Mouse (Mus musculus) left cerebral cortex, postnatal 36 days (tissue): ENCODE measurements around the gene Ttll1. TPM values are rescaled to one million over a fixed set of nuclear protein-coding genes. Genes with fewer than 3 reads are reported as not detected.

Source experiments
- DNase-seq, 2 experiments: peaks; one replicate each; pipeline ENCODE4 v3.0.0; 2021 to 2022; ENCODE audit warnings: low spot score in 2 of 2, mixed read lengths in 1 of 2
- intact Hi-C: fragments of 180-260 bp; cut with DNase I; formaldehyde crosslinking; loops from one replicate; pipeline ENCODE4 v1.15.1; 2025
- total RNA-seq, 2 experiments: library from RNA; stranded (reverse); gene quantifications; 2 replicates each; pipeline ENCODE4 v1.2.3; 2021

Gene Ttll1
- total RNA-seq, 2 experiments from 2014 or later = 49.7 to 52.3 TPM

GRCm38 (mm10) chr15:83491891-83492290, 18.8 kb downstream of the Ttll1 start:
- no peak for DNase-seq
- intact Hi-C loops = no loop called here

DNA sequence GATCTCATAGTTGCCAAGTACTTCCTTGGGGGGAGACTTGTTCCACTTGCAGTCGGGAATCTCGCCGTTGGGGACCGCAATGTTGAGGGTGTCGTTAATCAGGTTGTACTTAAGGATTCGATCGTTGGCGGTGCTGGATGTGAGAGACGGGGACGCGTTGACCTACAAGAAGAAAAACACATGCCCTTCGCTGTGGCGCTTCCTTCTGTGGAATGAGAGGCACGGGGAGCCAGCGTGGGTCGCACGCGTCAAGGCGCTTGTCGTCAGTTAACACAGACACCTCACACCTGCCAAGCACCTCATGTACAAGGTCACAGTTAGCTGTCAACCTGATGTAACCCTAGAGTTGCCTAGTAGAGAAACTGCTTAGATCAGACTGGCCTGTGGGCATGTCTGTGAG, 21.2 kb downstream of the Ttll1 start:
- DNase-seq = no peak
- intact Hi-C loops = no loop called here

- DNase-seq = peak in 1 of 2 experiments; percentile 26
- intact Hi-C loops = no loop called here
These were observed 23.1 kb downstream of the Ttll1 start for GRCm38 (mm10) chr15:83487477-83488115.

GRCm38 (mm10) chr15:83484311-83484710, 26.4 kb downstream of the Ttll1 start:
- intact Hi-C loops = no loop called here
- DNase-seq = no peak

DNA sequence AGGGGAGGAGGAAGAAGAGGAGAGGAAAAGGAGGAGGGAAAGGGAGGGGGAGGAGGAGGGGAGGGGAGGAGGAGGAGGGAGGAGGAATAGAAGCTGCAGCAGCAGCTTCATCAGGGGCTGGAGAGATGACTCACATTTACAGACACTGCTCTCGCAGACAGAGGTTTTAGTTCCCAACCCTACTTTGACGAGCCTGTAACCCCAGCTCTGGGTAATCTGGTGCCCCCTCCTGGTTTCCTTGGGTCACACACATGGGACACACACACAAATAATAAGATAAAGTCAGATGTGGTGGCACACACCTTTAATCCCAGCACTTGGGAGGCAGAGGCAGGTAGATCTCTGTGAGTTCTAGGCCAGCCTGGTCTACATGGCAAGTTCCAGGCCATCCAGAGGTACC, 27.2 kb downstream of the Ttll1 start:
- DNase-seq = no peak
- intact Hi-C loops = no loop called here

DNA sequence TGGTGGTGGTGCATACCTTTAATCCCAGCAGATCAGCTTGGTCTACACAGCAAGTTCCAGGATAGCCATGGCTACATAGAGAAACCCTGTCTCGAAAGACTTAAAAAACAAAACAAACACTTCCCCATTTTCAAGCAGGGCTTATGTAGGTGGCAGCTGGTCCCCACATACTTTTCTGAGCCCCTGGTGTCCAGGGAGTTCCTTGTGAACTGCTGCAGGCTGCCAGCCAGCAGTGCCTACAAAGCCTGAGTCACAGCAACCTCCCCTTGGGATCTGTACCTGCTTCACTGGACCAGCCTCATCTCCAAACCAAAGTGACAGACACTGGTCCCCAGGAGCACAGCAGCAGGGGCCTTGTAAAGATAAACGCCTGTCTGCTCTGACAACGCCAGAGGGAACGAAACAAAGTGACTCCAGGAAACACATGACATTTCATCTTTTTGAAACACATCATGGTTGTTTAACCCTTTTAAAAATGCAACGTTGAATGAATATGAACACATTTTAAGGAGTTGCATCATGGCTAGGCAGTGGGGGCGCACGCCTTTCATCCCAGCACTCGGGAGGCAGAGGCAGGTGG, 28.0 kb downstream of the Ttll1 start:
- intact Hi-C loops = no loop called here
- DNase-seq = no peak

- no peak for DNase-seq
- intact Hi-C loops = no loop called here
These were observed 29.4 kb downstream of the Ttll1 start for GRCm38 (mm10) chr15:83481236-83481780.

DNA sequence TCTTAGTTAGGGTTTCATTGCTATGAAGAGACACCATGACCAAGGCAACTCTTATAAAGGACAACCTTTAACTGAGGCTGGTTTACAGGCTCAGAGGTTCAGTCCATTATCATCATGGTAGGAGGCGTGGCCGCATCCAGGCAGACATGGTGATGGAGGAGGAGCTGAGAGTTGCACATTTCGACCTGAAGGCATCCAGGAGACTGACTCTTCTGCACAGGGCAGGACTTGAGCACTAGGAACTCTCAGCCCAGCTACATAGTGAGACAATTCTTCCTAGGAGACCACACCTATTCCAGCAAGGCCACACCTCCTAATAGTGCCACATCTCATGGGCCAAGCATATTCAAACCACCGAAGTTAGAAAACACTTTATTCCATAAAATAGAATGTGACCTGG, 30.9 kb downstream of the Ttll1 start:
- intact Hi-C loops = no loop called here
- DNase-seq = no peak

- intact Hi-C loops = no loop called here
- no peak for DNase-seq
These were observed 32.6 kb downstream of the Ttll1 start for GRCm38 (mm10) chr15:83478096-83478495.

DNA sequence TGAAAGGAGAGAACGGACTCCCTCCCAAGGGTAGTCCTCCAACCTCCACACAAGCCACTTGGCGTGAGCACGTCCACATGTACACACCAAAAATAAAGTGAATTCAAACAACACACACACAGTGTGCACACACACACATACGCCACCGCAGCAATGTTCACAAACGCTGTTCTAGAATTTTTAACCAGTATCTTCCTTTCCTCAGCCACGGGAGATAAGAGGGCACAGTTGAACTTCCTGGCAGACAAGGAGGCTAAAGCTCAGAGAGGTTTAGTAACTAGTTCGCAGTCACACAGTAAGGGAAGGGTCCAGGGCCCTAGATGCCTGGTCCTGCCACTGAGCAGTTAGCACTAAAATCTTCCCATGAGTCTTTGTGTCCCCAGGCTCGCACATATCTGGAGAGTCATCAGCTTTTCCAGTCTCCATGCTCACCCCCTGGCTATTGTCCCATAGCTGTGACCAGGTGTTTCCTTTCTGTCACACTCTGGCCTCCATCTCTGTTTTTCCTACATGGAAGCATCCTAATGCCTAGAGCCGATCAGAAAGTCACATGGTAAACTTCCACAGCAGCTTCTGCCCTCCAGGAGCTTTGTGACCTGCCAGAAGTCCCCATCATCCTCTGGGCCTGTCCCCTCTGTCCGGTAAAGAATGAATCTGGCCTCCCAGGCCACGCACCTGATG, 34.0 kb downstream of the Ttll1 start:
- intact Hi-C loops = no loop called here
- no peak for DNase-seq

DNA sequence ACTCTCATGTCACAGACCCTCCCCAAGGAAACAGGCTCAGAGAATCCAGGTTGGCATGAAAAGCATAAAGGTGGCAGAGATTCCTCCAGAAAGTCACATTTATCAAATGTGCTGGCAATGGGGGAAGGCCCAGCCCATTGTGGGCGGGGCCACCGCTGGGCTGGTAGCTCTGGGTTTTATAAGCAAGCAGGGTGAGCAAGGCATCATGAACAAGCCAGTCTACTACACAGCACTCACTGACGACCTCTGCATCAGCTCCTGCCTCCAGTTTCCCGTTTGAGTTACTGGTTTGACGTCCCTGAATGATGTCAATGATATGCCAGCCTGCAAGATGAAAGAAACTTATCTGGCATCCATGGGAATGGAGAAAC, 36.2 kb downstream of the Ttll1 start:
- no peak for DNase-seq
- intact Hi-C loops = no loop called here

DNA sequence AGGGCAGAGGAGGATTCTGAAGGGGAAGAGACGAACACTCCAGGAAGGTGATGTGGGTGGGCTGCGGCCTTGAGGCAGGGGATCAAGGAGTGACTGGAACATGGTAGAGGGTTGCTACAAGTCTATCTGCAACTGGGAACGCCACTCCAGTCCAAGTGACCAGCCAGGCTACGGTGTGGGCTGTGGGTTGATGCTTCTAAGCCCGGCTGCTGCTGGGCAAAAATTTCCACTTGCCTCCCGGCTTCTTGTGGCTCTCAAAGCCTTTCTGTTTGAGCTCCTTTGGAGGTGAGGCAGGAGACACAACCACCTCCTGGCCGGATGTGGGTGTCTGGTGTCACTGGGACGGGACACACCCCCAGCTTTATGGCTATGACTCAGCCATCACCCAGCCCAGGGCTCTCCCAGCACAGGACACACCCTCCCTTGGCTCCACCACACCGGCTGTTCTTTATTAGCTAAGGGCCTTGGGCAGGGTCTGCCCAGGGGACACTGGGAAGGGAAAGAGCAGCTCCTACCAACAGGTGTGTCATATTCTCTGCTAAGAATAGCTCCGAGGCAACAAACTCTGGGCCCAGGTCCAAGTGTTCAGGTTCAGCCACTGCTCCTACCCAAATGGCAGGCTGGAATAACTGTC, 36.7 kb downstream of the Ttll1 start:
- DNase-seq = no peak
- intact Hi-C loops = no loop called here

DNA sequence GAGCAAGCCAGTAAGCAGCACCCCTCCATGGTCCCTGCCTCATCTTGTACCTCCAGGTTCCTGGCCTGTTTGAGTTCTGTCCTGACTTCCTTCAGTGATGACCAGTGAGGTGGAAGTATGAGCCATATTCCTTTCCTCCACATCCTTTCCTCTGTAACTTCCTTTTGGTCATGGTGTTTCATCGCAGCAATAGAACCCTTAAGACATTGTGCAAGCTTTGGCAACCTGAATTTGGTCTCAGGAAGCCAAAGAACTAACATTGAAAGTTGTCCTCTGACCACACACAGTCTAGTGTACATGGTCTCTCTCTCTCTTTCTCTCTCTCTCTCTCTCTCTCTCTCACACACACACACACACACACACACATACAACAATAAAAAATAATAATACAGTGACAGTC, 37.4 kb downstream of the Ttll1 start:
- intact Hi-C loops = no loop called here
- DNase-seq = no peak

GRCm38 (mm10) chr15:83471476-83471875, 39.2 kb downstream of the Ttll1 start:
- intact Hi-C loops = no loop called here
- DNase-seq = no peak

- intact Hi-C loops = no loop called here
- DNase-seq = no peak
These were observed 40.2 kb downstream of the Ttll1 start for GRCm38 (mm10) chr15:83470443-83470842.

GRCm38 (mm10) chr15:83469279-83469821, 41.3 kb downstream of the Ttll1 start:
- no peak for DNase-seq
- intact Hi-C loops = no loop called here

DNA sequence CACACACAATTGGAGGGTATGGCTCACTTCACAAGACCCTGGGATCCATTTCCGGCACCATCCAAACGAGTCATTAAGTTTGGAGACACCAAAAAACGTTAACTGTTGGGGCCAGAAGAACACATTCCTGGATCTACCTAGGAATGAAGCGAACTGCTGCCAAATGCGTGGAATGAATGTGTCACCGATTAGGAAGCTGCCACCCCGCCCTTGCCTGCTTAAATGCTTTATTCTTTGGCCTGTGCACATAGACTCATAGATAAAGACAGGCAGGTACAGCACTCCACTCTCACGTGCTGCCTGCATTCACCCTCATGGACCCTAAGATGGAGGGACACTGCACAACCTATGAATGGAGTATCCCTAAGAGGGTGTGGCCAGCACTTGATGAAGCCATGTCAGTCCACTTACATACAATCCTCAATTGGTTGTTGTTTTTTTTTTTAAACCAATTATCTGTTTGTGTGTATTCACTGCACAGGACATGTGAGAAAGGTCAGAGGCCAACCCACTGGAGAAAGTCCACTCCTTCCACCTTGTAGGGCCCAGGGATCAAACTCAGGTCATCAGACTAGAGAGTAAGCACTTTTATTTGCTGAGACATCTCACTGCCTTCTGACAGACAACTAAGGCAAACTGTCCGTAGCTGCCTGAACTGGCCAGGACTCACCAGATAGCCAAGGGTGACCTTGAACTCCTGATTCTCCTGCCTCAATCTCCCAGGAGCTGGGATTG, 43.3 kb downstream of the Ttll1 start:
- no peak for DNase-seq
- intact Hi-C loops = no loop called here

DNA sequence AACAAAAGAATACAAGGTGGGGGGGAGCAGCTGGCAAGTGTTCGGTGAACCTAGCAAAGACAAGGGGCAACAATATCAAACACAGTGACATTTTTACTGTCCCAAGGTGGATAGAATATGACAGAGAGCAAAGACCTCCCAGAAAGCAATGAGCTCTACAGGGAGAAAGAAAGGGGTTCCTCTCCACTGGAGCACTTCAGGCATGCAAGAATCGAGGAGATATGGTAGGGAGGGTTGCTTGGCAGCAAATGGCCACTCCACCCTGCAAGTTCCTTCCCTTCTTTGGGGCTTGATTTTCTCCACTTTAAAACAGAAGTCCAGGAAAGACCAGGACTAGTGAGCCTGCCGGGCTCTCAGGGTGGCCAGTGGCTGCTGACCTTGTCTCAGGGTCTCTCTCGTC, 44.4 kb downstream of the Ttll1 start:
- intact Hi-C loops = no loop called here
- no peak for DNase-seq

DNA sequence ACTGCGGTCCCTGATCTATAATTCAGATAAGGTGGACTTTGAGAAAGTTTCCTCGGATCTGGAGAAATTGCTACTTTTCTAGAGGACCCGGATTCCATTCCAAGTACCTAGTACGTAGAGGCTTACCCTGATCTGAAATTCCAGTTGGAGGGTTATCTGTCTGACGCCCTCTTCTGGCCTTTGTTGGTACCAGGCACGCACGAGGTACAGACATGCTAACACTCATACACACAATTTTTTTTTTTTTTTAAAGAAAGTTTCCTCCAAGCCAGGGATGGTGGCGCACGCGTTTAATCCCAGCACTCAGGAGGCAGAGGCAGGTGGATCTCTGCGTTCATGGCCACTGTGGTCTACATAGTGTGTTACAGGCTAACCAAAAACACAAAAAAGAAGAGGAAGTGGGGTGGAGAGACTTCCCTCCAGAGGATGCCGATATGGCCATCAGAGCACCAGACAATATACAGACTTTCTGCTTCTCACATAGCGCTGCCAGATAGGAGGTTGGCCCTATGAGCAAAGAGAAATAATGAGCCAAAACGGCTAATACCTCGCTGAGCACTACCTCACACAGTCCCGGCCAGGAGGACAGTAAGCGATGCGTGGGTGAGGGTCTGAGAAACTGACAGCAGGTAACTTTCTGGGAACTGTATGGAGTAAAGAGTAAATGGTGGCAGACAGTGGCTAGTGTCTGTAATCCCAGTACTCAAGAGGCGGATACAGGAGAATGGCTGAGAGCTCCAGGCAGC, 45.6 kb downstream of the Ttll1 start:
- intact Hi-C loops = no loop called here
- no peak for DNase-seq
